Mouse (Mus musculus) ES-E14 (cell line): ENCODE results near the gene Lix1.
A peak's percentile ranks its signal among the peaks of the same experiment; 100 is the strongest.

Experiments
- CHD2 ChIP-seq: IDR thresholded peaks from 2 replicates; pipeline ENCODE4 v1.6.1; 2014; ENCODE audit warnings: mild to moderate bottlenecking, low read depth, low read length, inconsistent platforms
- HCFC1 ChIP-seq: IDR thresholded peaks from 2 replicates; pipeline ENCODE4 v1.6.1; 2012; ENCODE audit warnings: low read length, inconsistent platforms, borderline replicate concordance; ENCODE audit not compliant: insufficient read depth
- MAFK ChIP-seq: IDR thresholded peaks from 2 replicates; pipeline ENCODE4 v1.6.1; 2014; ENCODE audit warnings: mild to moderate bottlenecking, low read depth, low read length, inconsistent platforms; ENCODE audit not compliant: insufficient read depth
- ZC3H11A ChIP-seq: IDR thresholded peaks from 2 replicates; pipeline ENCODE4 v1.6.1; 2012; ENCODE audit warnings: low read depth, mild to moderate bottlenecking, inconsistent platforms, low read length, borderline replicate concordance
- ZNF384 ChIP-seq: IDR thresholded peaks from 2 replicates; pipeline ENCODE4 v1.6.1; 2012; ENCODE audit warnings: low read depth, low read length, inconsistent platforms

- TF ChIP-seq MAFK, result no peak
- TF ChIP-seq HCFC1, result peak; percentile 73; the same call in 1 of the 2 replicates
- TF ChIP-seq ZC3H11A, result no peak
- no peak for TF ChIP-seq ZNF384
- TF ChIP-seq CHD2, result peak; percentile 90
Measured at GRCm38 (mm10) chr17:17373918-17374910, 28.3 kb upstream of the Lix1 start, which contains the start of gene Riok2.
